Mouse (Mus musculus): ENCODE measurements around the gene Olfr1355. TPM values are rescaled to one million over a fixed set of nuclear protein-coding genes. Genes with fewer than 3 reads are reported as not detected.
"Not testable (repeated sequence)": the region's sequence is repeated elsewhere in the genome, so short reads cannot be mapped to it uniquely, and the experiment has no call there.

Gene Olfr1355
- not detected in 2 replicates for total RNA-seq (2012; rRNA removed)

DNA sequence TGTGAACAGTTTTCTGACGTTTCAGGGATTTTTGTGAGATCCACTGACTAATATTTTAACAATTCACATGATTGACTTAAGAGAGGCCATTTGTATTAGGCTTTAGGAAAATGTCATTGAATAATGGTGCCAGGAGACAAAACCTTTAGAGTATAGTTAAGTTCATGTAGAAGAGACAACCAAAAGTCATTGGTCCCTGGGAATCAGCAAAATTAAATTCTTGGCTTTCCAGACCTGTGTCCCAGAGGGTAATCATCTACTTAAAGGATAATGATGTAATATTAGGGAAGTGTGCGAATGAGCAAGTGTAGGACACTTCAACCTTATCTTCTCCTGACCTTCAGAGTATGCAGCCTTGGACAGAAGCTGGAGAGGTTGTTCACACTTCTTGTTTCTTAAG is at the start of gene Olfr1355:
TSS of gene Olfr1355 (plus strand) at position 301 of the 400 bp plus-strand sequence.
- TF ChIP-seq ZC3H11A (IDR thresholded peaks at IDR 0.05; ENCODE audit: borderline replicate concordance, low read depth, low read length) = no peak
- no peak for TF ChIP-seq MAFK (IDR thresholded peaks at IDR 0.05; ENCODE audit: insufficient read depth, low read depth, low read length)
- no peak for TF ChIP-seq CHD2 (IDR thresholded peaks at IDR 0.05; ENCODE audit: low read depth, low read length)
- no peak for TF ChIP-seq HCFC1 (IDR thresholded peaks at IDR 0.05; ENCODE audit: borderline replicate concordance, insufficient read depth, low read length)
- no peak for TF ChIP-seq ZNF384 (IDR thresholded peaks at IDR 0.05; ENCODE audit: low read depth, low read length)
- Histone ChIP-seq H3K27ac (ENCODE audit: insufficient read depth, low read depth, low read length, poor library complexity, severe bottlenecking) (no peak within 1 kb of the TSS), H3K36me3 (ENCODE audit: control insufficient read depth, insufficient read depth, low read length, poor library complexity, severe bottlenecking) (no peaks in the 10 kb centered on the region), H3K4me3 (ENCODE audit: insufficient read depth in 1 of 2, low read depth in 1 of 2, low read length in 2 of 2, poor library complexity in 1 of 2, severe bottlenecking in 1 of 2) (no peak within 1 kb of the TSS), H3K9ac (ENCODE audit: insufficient read depth, low read depth, low read length, poor library complexity, severe bottlenecking) (no peak within 1 kb of the TSS), H3K9me3 (ENCODE audit: control insufficient read depth, insufficient read depth, low read depth, low read length) (no peaks in the 10 kb centered on the region), H3K4me1 (ENCODE audit: control insufficient read depth in 2 of 2, insufficient read depth in 2 of 2, low read length in 2 of 2, poor library complexity in 1 of 2) (no peaks in the 10 kb centered on the region)
- in situ Hi-C loops (cut with MboI; ENCODE audit: low sequenced_read_pairs in 2 of 2, unreplicated experiment in 2 of 2) = no loop called here
- no peak for DNase-seq (ENCODE audit: low read depth, low spot score)

DNA sequence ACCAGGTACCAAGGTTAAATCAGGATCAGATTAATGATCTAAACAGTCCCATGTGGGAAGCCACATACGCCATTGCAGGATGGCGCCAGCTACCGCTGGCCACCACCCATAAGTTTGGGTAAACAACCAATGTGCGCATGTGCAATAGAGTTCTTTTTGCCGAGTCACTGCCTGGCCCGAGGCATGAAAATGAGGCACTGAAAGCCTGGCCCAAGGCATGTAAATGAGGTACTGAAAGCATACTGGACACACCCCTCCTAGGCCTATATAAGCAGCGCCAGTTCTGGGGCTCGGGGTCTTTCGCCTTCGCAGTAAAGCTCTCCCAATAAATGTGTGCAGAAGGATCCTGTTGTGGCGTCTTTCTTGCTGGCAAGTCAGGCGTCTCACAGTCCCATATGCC is 34.9 kb upstream of the Olfr1355 start:
- H3K4me3 ChIP-seq (ENCODE audit: insufficient read depth in 1 of 2, low read depth in 1 of 2, low read length in 2 of 2, poor library complexity in 1 of 2, severe bottlenecking in 1 of 2); H3K27ac ChIP-seq (ENCODE audit: insufficient read depth, low read depth, low read length, poor library complexity, severe bottlenecking); DNase-seq (ENCODE audit: low read depth, low spot score); H3K9me3 ChIP-seq (ENCODE audit: control insufficient read depth, insufficient read depth, low read depth, low read length); in situ Hi-C loops (cut with MboI; ENCODE audit: low sequenced_read_pairs in 2 of 2, unreplicated experiment in 2 of 2); H3K9ac ChIP-seq (ENCODE audit: insufficient read depth, low read depth, low read length, poor library complexity, severe bottlenecking); H3K4me1 ChIP-seq (ENCODE audit: control insufficient read depth in 2 of 2, insufficient read depth in 2 of 2, low read length in 2 of 2, poor library complexity in 1 of 2); H3K36me3 ChIP-seq (ENCODE audit: control insufficient read depth, insufficient read depth, low read length, poor library complexity, severe bottlenecking): not testable (repeated sequence)

DNA sequence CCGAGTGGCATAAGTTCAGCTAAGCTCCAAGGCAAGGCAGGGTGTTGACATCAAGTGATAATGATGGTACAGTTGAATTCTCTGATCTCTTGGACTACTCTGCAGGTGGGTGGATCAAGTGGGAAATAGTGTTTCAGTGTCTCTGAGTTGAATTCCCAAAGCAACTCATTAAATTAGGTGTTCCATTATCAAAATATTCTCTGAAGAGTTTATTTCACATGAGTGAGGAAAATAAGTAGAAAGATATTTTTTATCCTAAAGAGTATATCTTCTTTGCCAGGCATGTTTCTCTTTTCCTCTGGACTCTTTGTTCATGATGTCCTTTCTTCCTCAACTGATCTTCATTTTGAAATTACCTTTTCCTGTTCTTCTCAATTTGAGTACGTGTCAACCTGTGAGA is 23.3 kb upstream of the Olfr1355 start, which contains the start of gene Olfr1356:
TSS of gene Olfr1356 (minus strand) at position 101 of the 400 bp plus-strand sequence.
- TF ChIP-seq HCFC1 (IDR thresholded peaks at IDR 0.05; ENCODE audit: borderline replicate concordance, insufficient read depth, low read length) (no peak), ZNF384 (IDR thresholded peaks at IDR 0.05; ENCODE audit: low read depth, low read length) (no peak), MAFK (IDR thresholded peaks at IDR 0.05; ENCODE audit: insufficient read depth, low read depth, low read length) (no peak), CHD2 (IDR thresholded peaks at IDR 0.05; ENCODE audit: low read depth, low read length) (no peak), ZC3H11A (IDR thresholded peaks at IDR 0.05; ENCODE audit: borderline replicate concordance, low read depth, low read length) (no peak)
- in situ Hi-C loops (cut with MboI; ENCODE audit: low sequenced_read_pairs in 2 of 2, unreplicated experiment in 2 of 2) = no loop called here
- Histone ChIP-seq H3K4me1 (ENCODE audit: control insufficient read depth in 2 of 2, insufficient read depth in 2 of 2, low read length in 2 of 2, poor library complexity in 1 of 2) (no peaks in the 10 kb centered on the region), H3K4me3 (ENCODE audit: insufficient read depth in 1 of 2, low read depth in 1 of 2, low read length in 2 of 2, poor library complexity in 1 of 2, severe bottlenecking in 1 of 2) (no peak within 1 kb of the TSS), H3K27ac (ENCODE audit: insufficient read depth, low read depth, low read length, poor library complexity, severe bottlenecking) (no peak within 1 kb of the TSS), H3K9me3 (ENCODE audit: control insufficient read depth, insufficient read depth, low read depth, low read length) (no peaks in the 10 kb centered on the region), H3K36me3 (ENCODE audit: control insufficient read depth, insufficient read depth, low read length, poor library complexity, severe bottlenecking) (no peaks in the 10 kb centered on the region), H3K9ac (ENCODE audit: insufficient read depth, low read depth, low read length, poor library complexity, severe bottlenecking) (no peak within 1 kb of the TSS)
- no peak for DNase-seq (ENCODE audit: low read depth, low spot score)

DNA sequence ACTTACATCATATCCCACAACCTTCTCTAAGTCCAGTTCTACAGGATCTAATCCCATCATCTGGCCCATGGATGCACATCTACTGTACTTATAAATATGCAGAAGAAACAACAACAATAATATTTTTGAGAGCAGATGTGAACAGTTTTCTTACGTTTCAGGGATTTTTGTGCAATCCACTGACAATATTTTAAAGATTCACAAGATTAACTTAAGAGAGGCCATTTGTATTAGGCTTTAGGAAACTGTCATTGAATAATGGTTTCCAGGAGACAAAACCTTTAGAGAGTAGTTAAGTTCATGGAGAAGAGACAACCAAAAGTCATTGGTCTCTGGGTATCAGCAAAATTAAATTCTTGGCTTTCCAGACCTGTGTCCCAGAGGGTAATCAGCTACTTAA is 37.5 kb downstream of the Olfr1355 start, which contains the start of gene Olfr1354:
TSS of gene Olfr1354 (plus strand) at position 301 of the 400 bp plus-strand sequence.
- in situ Hi-C loops (cut with MboI; ENCODE audit: low sequenced_read_pairs in 2 of 2, unreplicated experiment in 2 of 2); H3K9me3 ChIP-seq (ENCODE audit: control insufficient read depth, insufficient read depth, low read depth, low read length); H3K4me3 ChIP-seq (ENCODE audit: insufficient read depth in 1 of 2, low read depth in 1 of 2, low read length in 2 of 2, poor library complexity in 1 of 2, severe bottlenecking in 1 of 2); H3K4me1 ChIP-seq (ENCODE audit: control insufficient read depth in 2 of 2, insufficient read depth in 2 of 2, low read length in 2 of 2, poor library complexity in 1 of 2); H3K27ac ChIP-seq (ENCODE audit: insufficient read depth, low read depth, low read length, poor library complexity, severe bottlenecking); H3K36me3 ChIP-seq (ENCODE audit: control insufficient read depth, insufficient read depth, low read length, poor library complexity, severe bottlenecking); DNase-seq (ENCODE audit: low read depth, low spot score); H3K9ac ChIP-seq (ENCODE audit: insufficient read depth, low read depth, low read length, poor library complexity, severe bottlenecking): not testable (repeated sequence)

Other genes with a start within 250 kb of the Olfr1355 start
- gene Casp14, start 157.2 kb upstream of the Olfr1355 start, total RNA-seq (2012; rRNA removed) = 0.13 and 0.16 TPM in 2 replicates
- gene Ccdc105, start 122.5 kb upstream of the Olfr1355 start, total RNA-seq (2012; rRNA removed) = 0.21 and 0.31 TPM in 2 replicates
- gene Slc1a6, start 95.0 kb upstream of the Olfr1355 start, total RNA-seq (2012; rRNA removed) = 1.7 TPM in 2 replicates
- not detected in 2 replicates for gene Olfr1356, start 23.4 kb upstream of the Olfr1355 start, total RNA-seq (2012; rRNA removed)
- not detected in 2 replicates for gene Olfr1354, start 37.6 kb downstream of the Olfr1355 start, total RNA-seq (2012; rRNA removed)
- not detected in 2 replicates for gene Olfr8, start 75.1 kb downstream of the Olfr1355 start, total RNA-seq (2012; rRNA removed)
- not detected in 2 replicates for gene Olfr1353, start 87.8 kb downstream of the Olfr1355 start, total RNA-seq (2012; rRNA removed)
- not detected in 2 replicates for gene Olfr1352, start 105.5 kb downstream of the Olfr1355 start, total RNA-seq (2012; rRNA removed)
- not detected in 2 replicates for gene Olfr1351, start 136.9 kb downstream of the Olfr1355 start, total RNA-seq (2012; rRNA removed)
- gene Olfr57, start 153.2 kb downstream of the Olfr1355 start, total RNA-seq (2012; rRNA removed) = not detected in 2 replicates
- gene 2610008E11Rik, start 222.1 kb downstream of the Olfr1355 start, total RNA-seq (2012; rRNA removed) = 9.0 and 10.8 TPM in 2 replicates